Mouse (Mus musculus) limb, embryonic 12.5 days (tissue): ENCODE results near the gene Tom1l2. TPM values are rescaled to one million over a fixed set of nuclear protein-coding genes. Genes with fewer than 3 reads are reported as not detected.
A peak's percentile ranks its signal among the peaks of the same experiment; 100 is the strongest.

Experiments
- ATAC-seq: fragments of 200-750 bp; cut with Nextera tagmentation; 2 replicates; pipeline ENCODE4 v1.8.0; 2017; ENCODE audit warnings: low read depth, moderate TSS enrichment; ENCODE audit not compliant: insufficient number of reproducible peaks, insufficient read depth, low FRiP score, low TSS enrichment
- H3K27ac ChIP-seq: fragments of 300-500 bp; sonication (generic); 2 replicates; pipeline ENCODE4 v1.5.1; 2016; ENCODE audit warnings: mild to moderate bottlenecking, moderate library complexity
- H3K27me3 ChIP-seq: fragments of 300-500 bp; sonication (generic); 2 replicates; pipeline ENCODE4 v1.6.1; 2016; ENCODE audit warnings: mild to moderate bottlenecking, moderate library complexity
- H3K36me3 ChIP-seq: fragments of 300-500 bp; sonication (generic); 2 replicates; pipeline ENCODE4 v1.6.1; 2016; ENCODE audit warnings: mild to moderate bottlenecking, moderate library complexity
- H3K4me1 ChIP-seq: fragments of 300-500 bp; sonication (generic); replicated peaks from 2 replicates; pipeline ENCODE4 v1.6.1; 2016
- H3K4me2 ChIP-seq: fragments of 300-500 bp; sonication (generic); 2 replicates; pipeline ENCODE4 v1.6.1; 2016; ENCODE audit warnings: mild to moderate bottlenecking, moderate library complexity
- H3K4me3 ChIP-seq: fragments of 300-500 bp; sonication (generic); replicated peaks from 2 replicates; pipeline ENCODE4 v1.5.1; 2016; ENCODE audit warnings: mild to moderate bottlenecking
- H3K9ac ChIP-seq: fragments of 300-500 bp; sonication (generic); replicated peaks from 2 replicates; pipeline ENCODE4 v1.6.1; 2016; ENCODE audit warnings: mild to moderate bottlenecking, moderate library complexity
- H3K9me3 ChIP-seq: fragments of 300-500 bp; sonication (generic); 2 replicates; pipeline ENCODE4 v1.6.1; 2016; ENCODE audit warnings: mild to moderate bottlenecking, moderate library complexity
- WGBS: fragments of 180-500 bp; shearing (Covaris S2); methylation state at CpG from one replicate; pipeline ENCODE4 v1.1.7; 2016; 5-methylcytosine and 5-hydroxymethylcytosine counted together
- polyA plus RNA-seq: library from polyadenylated mRNA; unstranded; fragments of >200 nt; fragmentation: Nextera tagmentation; extraction: Ambion mirVana; gene quantifications from 2 replicates; pipeline ENCODE4 v1.2.1, GENCODE M21; 2016

Gene Tom1l2
- polyA plus RNA-seq, 1 experiment from 2014 or later, result 21.6 TPM

DNA sequence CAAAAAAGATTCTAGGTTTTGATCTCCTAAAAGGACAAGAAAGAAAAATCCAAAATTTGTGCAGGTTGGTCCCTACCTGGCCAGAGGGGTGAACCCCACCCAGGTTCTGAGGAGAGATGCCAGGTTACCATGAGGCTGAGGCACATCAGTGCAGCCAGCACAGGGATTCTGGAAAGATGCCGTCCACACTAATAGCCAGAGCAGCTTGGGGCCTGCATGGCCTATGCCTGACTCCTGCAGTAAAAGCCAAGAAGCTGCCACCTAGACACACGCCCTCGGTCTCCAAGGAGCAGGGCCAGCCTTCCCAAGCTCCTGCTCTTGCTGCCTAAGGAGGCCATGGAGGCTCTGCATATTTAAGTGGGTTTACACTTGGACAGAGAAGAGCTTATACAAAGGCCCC, 121.4 kb downstream of the Tom1l2 start:
- Histone ChIP-seq H3K4me3 (no peak overlapping the region), H3K9me3 (no peaks in the 10 kb centered on the region), H3K4me1 (peaks cover 30% of the 10 kb centered on the region), H3K4me2 (no peak overlapping the region), H3K27ac (no peak overlapping the region), H3K36me3 (peaks cover 14% of the 10 kb centered on the region; the same call in 1 of the 2 replicates), H3K27me3 (no peaks in the 10 kb centered on the region), H3K9ac (no peak overlapping the region)
- 67% methylated on average over 3 of the region's 3 CpGs for WGBS
- no peak for ATAC-seq

DNA sequence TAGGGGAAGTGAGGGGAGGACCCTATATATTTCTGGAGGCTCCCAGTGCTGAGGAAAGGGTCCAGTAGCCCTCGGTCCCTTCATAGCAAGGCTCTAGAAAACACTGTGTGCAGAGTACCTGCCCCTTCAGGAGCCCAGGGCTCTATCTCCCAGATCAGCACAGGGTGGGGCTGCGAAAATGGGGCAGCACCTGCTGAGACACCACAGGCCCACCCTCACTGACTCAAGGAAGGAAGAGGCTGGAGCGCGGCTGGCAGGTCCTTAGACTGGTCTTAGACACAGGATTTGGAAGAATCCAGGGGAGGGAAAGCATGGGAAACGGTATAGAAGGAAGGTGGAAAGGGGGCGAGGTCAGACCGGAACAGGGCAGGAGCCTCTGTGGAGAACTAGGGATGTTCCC, 122.2 kb downstream of the Tom1l2 start:
- no peak for ATAC-seq
- 0 out of 2 replicates have a peak, but pooled peaks cover 12% of the 10 kb centered on the region for H3K36me3 ChIP-seq
- peaks cover 30% of the 10 kb centered on the region for H3K4me1 ChIP-seq
- H3K9me3 ChIP-seq, result no peaks in the 10 kb centered on the region
- no peak overlapping the region for H3K4me3 ChIP-seq
- H3K9ac ChIP-seq, result no peak overlapping the region
- no peaks in the 10 kb centered on the region for H3K27me3 ChIP-seq
- no peak overlapping the region for H3K4me2 ChIP-seq
- no peak overlapping the region for H3K27ac ChIP-seq
- 82% methylated on average over 7 of the region's 7 CpGs for WGBS

DNA sequence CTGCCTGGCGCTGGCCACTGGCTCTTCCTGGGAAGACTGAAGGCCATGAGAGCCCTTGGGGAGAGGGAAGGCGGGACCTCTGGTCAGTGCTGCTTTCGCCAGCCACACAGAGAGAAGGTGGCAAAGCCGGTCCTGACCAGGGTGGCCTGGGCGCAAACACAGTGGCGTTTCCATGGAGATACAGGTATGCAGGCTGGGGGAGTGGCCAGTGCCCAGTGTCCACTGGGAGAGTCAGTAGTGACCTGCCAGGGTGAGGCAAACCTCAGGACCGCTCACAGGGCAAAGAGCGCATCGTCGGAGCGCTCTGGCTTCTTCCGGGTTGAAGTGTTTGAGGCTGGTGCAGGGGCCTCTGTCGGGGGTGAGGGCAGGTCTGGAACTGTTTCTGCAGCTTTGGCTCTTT, 122.9 kb downstream of the Tom1l2 start:
- Histone ChIP-seq H3K4me2 (no peak overlapping the region), H3K9ac (no peak overlapping the region), H3K27ac (no peak overlapping the region), H3K4me3 (no peak overlapping the region), H3K9me3 (no peaks in the 10 kb centered on the region), H3K36me3 (0 out of 2 replicates have a peak, but pooled peaks cover 9% of the 10 kb centered on the region), H3K27me3 (no peaks in the 10 kb centered on the region), H3K4me1 (peaks cover 27% of the 10 kb centered on the region)
- no peak for ATAC-seq
- 68% methylated on average over 13 of the region's 13 CpGs for WGBS

DNA sequence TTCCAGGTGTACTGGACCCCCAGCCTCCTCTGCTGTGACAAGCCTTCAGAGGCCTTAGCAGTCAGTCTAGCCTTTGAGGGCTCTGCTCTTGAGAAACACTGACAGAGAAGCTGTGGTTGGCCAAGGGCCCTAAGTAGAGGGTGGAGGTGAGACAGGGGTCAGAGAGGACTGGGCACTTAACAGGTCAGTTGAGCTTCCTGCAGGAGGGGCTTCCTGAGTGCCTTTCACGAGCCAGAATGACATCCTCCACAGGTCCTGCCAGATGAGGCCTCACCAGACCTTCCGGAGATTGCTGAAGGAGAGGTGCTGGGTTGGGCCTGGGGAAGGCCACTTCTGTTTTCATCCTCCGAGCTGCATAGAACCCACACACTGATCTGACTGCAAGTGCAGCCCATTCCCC, 124.2 kb downstream of the Tom1l2 start:
- Histone ChIP-seq H3K4me3 (no peak overlapping the region), H3K4me1 (peaks cover 26% of the 10 kb centered on the region), H3K27ac (no peak overlapping the region), H3K9ac (no peak overlapping the region), H3K4me2 (no peak overlapping the region), H3K36me3 (0 out of 2 replicates have a peak, but pooled peaks cover 9% of the 10 kb centered on the region), H3K9me3 (no peaks in the 10 kb centered on the region), H3K27me3 (no peaks in the 10 kb centered on the region)
- 49% methylated on average over 3 of the region's 3 CpGs for WGBS
- ATAC-seq, result no peak

DNA sequence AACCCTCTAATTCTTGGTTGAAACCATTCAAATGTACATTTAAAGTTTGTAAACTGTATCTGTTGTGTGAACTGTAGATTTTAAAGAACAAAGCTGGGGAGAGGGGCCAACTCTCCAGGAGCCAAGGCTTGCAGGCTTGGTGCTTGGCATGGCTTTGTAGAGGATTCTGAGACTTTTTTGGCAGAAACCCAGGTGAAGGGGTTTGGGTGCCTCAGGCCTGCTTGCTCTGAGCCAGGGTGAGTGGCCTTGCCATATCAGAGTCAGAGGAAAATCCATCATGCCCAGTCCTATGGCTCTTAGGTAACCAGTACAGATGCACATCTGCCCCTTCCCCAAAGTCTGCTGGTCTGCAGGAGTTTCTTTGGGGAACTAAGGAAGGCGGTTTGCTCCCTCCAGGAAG, 126.8 kb downstream of the Tom1l2 start:
- no peak for ATAC-seq
- H3K9me3 ChIP-seq, result no peaks in the 10 kb centered on the region
- no peaks in the 10 kb centered on the region for H3K27me3 ChIP-seq
- H3K4me2 ChIP-seq, result no peak overlapping the region
- no peak overlapping the region for H3K4me3 ChIP-seq
- H3K27ac ChIP-seq, result no peak overlapping the region
- no peak overlapping the region for H3K9ac ChIP-seq
- H3K4me1 ChIP-seq, result peaks cover 23% of the 10 kb centered on the region
- WGBS, result 70% methylated on average over 1 of the region's 1 CpGs
- H3K36me3 ChIP-seq, result 0 out of 2 replicates have a peak, but pooled peaks cover 9% of the 10 kb centered on the region

DNA sequence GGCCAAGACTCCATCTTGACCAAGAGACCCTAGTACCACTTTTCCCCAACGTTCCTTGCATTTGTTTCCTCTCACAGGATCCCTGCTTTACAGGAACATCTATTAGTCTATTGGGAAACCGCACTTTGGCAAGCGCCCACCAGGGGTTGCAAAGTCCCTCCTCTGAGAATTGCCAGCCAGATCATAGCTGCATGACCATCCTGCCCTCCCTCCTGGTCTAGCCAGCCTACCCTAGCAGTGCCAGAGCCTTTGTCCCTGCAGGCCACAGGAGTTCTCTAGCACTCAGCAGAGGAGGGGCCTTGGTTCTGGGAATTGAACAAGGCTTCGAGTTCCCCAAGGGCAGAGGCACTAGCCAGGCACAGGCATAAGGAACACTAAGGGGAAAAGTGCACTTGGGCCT, 128.0 kb downstream of the Tom1l2 start:
- no peak overlapping the region for H3K4me2 ChIP-seq
- H3K27ac ChIP-seq, result no peak overlapping the region
- no peak overlapping the region for H3K4me3 ChIP-seq
- H3K36me3 ChIP-seq, result 0 out of 2 replicates have a peak, but pooled peaks cover 9% of the 10 kb centered on the region
- no peak for ATAC-seq
- H3K27me3 ChIP-seq, result no peaks in the 10 kb centered on the region
- H3K4me1 ChIP-seq, result peaks cover 21% of the 10 kb centered on the region
- H3K9me3 ChIP-seq, result no peaks in the 10 kb centered on the region
- no peak overlapping the region for H3K9ac ChIP-seq
- 56% methylated on average over 4 of the region's 4 CpGs for WGBS

DNA sequence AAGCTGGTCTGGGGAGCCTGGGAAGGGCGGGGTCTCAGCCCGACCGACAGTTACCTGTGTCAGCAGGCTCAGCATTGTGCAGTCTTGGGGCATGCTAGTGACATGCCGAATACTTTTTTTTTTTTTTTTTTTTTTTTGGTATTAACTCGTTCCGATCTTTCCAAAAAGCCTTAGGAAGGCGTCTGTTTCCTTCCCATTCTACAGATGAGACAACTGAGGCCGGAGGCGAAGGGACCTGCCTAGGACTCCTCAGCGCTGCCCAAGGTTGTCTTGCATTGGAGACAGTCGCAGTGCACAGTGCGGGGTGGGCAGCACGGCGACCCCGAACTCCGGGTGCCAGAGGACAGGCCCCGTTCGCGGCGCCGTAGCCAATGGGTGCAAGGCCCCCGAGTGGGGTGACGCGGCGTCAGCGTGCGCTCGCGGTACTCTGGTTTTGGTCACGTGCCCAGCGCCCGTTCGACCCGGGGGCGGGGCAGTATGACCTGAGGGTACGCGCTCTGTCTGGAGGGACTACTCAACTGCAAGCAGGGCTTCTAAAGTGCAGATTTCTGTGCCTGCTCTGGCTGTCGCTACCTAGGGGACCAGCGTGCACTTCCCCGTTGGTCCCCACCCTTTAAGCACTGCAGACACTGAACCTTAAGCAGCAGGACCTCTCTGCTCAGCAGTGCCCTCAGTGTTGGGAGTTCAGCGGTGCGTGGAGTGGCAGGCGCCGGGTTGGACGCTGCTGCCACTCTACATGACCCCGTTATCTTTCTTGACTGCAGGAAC, 130.1 kb downstream of the Tom1l2 start, which contains the start of gene Srebf1:
Gene Srebf1 (minus strand): TSS at position 113 of the 768 bp plus-strand sequence.
- Histone ChIP-seq H3K27ac (peak within 1 kb of the TSS; percentile 84), H3K4me2 (peak within 1 kb of the TSS; percentile 69), H3K27me3 (no peaks in the 10 kb centered on the region), H3K9ac (peak within 1 kb of the TSS; percentile 53), H3K9me3 (no peaks in the 10 kb centered on the region), H3K4me3 (peak within 1 kb of the TSS; percentile 42), H3K36me3 (peaks cover 12% of the 10 kb centered on the region), H3K4me1 (peaks cover 34% of the 10 kb centered on the region)
- 7% methylated on average over 46 of the region's 46 CpGs for WGBS
- ATAC-seq, result peak; percentile 73

DNA sequence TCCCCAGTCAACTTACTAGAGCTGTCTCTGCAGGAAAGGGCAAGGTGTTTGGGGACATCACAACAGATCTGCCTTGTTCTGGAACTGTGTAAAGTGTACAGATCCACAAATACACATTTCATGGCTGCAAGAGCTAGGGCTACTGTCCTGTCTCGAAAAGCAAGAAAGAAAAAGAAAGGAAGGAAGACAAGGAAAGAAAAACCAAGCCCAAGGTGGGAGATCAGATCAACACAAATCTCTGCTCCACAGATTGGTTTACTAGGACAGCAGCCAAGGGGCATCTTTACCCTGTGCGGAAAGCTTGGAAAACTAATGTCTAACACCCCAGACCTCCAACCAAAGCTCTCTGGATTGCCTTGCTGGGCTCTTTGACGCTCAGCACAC, 130.6 kb downstream of the Tom1l2 start:
- Histone ChIP-seq H3K9ac (no peak overlapping the region), H3K4me1 (peaks cover 34% of the 10 kb centered on the region), H3K36me3 (peaks cover 18% of the 10 kb centered on the region), H3K27ac (no peak overlapping the region), H3K9me3 (no peaks in the 10 kb centered on the region), H3K27me3 (no peaks in the 10 kb centered on the region), H3K4me3 (peak overlapping the region; percentile 42), H3K4me2 (peak overlapping the region; percentile 69)
- no peak for ATAC-seq
- 52% methylated on average over 3 of the region's 3 CpGs for WGBS

DNA sequence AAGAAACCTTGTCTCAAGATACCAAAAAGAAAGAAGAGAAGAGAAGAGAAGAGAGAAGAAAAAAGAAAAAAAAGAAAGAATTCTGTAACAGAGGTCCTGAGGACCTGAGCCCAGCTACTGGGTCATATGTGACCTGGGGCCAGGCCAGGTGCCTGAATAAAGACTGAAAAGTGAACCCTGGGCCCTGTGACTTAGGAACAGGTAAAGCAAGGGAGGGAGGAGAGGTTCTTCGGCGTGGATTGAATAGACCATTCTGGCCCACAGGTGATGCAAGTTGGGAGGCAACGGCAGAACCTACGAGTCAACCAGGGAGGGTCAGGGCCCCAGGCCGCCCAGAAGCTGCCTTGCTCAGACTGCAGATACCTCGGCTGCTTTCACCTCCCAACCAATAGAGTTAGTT, 131.3 kb downstream of the Tom1l2 start:
- no peak overlapping the region for H3K27ac ChIP-seq

DNA sequence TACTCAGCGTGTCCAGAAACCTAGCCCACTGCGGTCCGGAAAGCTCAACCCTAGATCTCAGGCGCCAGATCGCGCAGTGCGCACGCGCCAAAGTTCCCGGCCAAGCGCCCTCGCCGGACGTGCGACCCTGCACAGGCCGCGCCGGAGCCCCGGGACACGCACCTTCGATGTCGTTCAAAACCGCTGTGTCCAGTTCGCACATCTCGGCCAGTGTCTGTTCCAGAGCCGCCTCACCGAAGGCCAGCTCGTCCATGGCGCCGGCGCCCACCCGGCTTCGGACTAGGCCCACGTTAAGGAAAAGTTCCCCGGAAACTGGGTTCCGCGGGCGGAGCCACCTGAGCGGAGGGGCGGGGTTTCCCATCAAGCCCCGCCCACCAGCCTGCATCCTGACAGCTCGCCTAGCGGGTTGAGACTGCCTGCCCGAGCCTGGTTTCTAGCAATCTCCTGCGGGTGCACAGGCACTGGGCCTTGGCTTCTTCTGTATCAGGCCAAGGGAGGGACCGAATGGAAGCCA, 132.4 kb downstream of the Tom1l2 start:
- Histone ChIP-seq H3K36me3 (peaks cover 25% of the 10 kb centered on the region), H3K27ac (peak overlapping the region; percentile 84), H3K4me2 (peak overlapping the region; percentile 67), H3K27me3 (no peaks in the 10 kb centered on the region), H3K4me1 (peaks cover 41% of the 10 kb centered on the region), H3K4me3 (peak overlapping the region; percentile 69), H3K9me3 (no peaks in the 10 kb centered on the region), H3K9ac (peak overlapping the region; percentile 82)
- peak; percentile 63 for ATAC-seq
- WGBS, result under 1% methylated on average over 46 of the region's 46 CpGs

More for the DNA sequence above, 131.3 kb downstream of the Tom1l2 start:
- H3K9ac ChIP-seq, result no peak overlapping the region
- peaks cover 34% of the 10 kb centered on the region for H3K4me1 ChIP-seq
- no peaks in the 10 kb centered on the region for H3K27me3 ChIP-seq
- H3K4me3 ChIP-seq, result no peak overlapping the region
- 79% methylated on average over 6 of the region's 6 CpGs for WGBS
- H3K4me2 ChIP-seq, result no peak overlapping the region
- H3K9me3 ChIP-seq, result no peaks in the 10 kb centered on the region
- ATAC-seq, result no peak
- peaks cover 23% of the 10 kb centered on the region for H3K36me3 ChIP-seq

DNA sequence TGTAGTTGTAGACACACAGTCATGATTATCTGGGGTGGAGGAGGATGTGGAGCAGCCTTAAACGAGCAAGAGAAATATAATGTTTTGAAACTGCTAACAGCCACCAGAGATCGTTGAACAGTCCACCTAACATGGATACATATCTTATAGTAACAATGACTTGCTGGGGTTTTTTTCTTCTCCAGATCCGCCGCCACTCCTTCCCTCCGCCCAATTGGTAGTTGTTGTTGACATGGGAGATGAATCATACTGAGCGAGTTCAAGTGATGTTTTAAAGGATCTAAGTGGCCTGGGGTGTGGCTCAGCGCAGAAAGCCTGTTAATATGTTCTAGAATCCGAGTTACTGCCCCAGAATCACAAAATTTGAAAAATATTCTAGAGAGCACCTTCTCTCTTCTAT, 133.1 kb downstream of the Tom1l2 start:
- Histone ChIP-seq H3K27ac (peak overlapping the region; percentile 84; the same call in 1 of the 2 replicates), H3K9ac (peak overlapping the region; percentile 82), H3K27me3 (no peaks in the 10 kb centered on the region), H3K36me3 (peaks cover 25% of the 10 kb centered on the region), H3K4me3 (peak overlapping the region; percentile 69), H3K4me1 (peaks cover 41% of the 10 kb centered on the region), H3K9me3 (no peaks in the 10 kb centered on the region), H3K4me2 (peak overlapping the region; percentile 67)
- no peak for ATAC-seq
- 42% methylated on average over 8 of the region's 8 CpGs for WGBS
